Mouse (Mus musculus) heart, adult 2 months (tissue): ENCODE measurements around the gene Idnk.

Source experiments
- CTCF ChIP-seq: fragments of 200-600 bp; IDR thresholded peaks from 2 replicates; pipeline ENCODE4 v1.8.1; 2022; ENCODE audit warnings: antibody characterized with exemption, mild to moderate bottlenecking, moderate library complexity
- EP300 ChIP-seq: fragments of 200-500 bp; IDR thresholded peaks from 2 replicates; pipeline ENCODE4 v1.6.1; 2011; ENCODE audit warnings: low read depth, low read length, control low read depth; ENCODE audit not compliant: insufficient read depth
- POLR2A ChIP-seq: fragments of 200-500 bp; IDR thresholded peaks from 2 replicates; pipeline ENCODE4 v1.6.1; 2011; ENCODE audit warnings: mild to moderate bottlenecking, low read depth, low read length, control low read depth; ENCODE audit not compliant: insufficient read depth

- TF ChIP-seq CTCF: no peak; the same call in 1 of the 2 replicates
- peak; percentile 76; the same call in 1 of the 2 replicates for TF ChIP-seq POLR2A
- TF ChIP-seq EP300: no peak
Observed at GRCm38 (mm10) chr13:58128396-58128767, 29.1 kb upstream of the Idnk start, which contains the start of gene Hnrnpa0.
